Mouse (Mus musculus) hindbrain, embryonic 13.5 days (tissue): ENCODE results near the gene Gcgr. TPM values are rescaled to one million over a fixed set of nuclear protein-coding genes. Genes with fewer than 3 reads are reported as not detected.

Source experiments
- ATAC-seq: fragments of 200-750 bp; cut with Nextera tagmentation; 2 replicates; pipeline ENCODE4 v1.8.0; 2017; ENCODE audit warnings: moderate TSS enrichment; ENCODE audit not compliant: low FRiP score
- H3K27ac ChIP-seq: fragments of 300-500 bp; sonication (generic); 2 replicates; pipeline ENCODE4 v1.5.1; 2015; ENCODE audit warnings: inconsistent platforms, mild to moderate bottlenecking, moderate library complexity
- H3K27me3 ChIP-seq: fragments of 300-500 bp; sonication (generic); 2 replicates; pipeline ENCODE4 v1.6.1; 2015; ENCODE audit warnings: mild to moderate bottlenecking, inconsistent platforms
- H3K36me3 ChIP-seq: fragments of 300-500 bp; sonication (generic); 2 replicates; pipeline ENCODE4 v1.6.1; 2015; ENCODE audit warnings: mild to moderate bottlenecking, inconsistent platforms
- H3K4me1 ChIP-seq: fragments of 300-500 bp; sonication (generic); replicated peaks from 2 replicates; pipeline ENCODE4 v1.6.1; 2015; ENCODE audit warnings: inconsistent platforms
- H3K4me2 ChIP-seq: fragments of 300-500 bp; sonication (generic); 2 replicates; pipeline ENCODE4 v1.6.1; 2015; ENCODE audit warnings: inconsistent platforms, mild to moderate bottlenecking, moderate library complexity
- H3K4me3 ChIP-seq: fragments of 300-500 bp; sonication (generic); 2 replicates; pipeline ENCODE4 v1.5.1; 2015; ENCODE audit warnings: mild to moderate bottlenecking, inconsistent platforms
- H3K9ac ChIP-seq: fragments of 300-500 bp; sonication (generic); 2 replicates; pipeline ENCODE4 v1.6.1; 2015; ENCODE audit warnings: mild to moderate bottlenecking, inconsistent platforms
- H3K9me3 ChIP-seq: fragments of 300-500 bp; sonication (generic); 2 replicates; pipeline ENCODE4 v1.6.1; 2016; ENCODE audit warnings: inconsistent platforms
- WGBS: fragments of 180-500 bp; shearing (Covaris S2); methylation state at CpG from one replicate; pipeline ENCODE4 v1.1.7; 2015; 5-methylcytosine and 5-hydroxymethylcytosine counted together
- polyA plus RNA-seq: library from polyadenylated mRNA; unstranded; fragments of >200 nt; fragmentation: Nextera tagmentation; extraction: Ambion mirVana; gene quantifications from 2 replicates; pipeline ENCODE4 v1.2.1, GENCODE M21; 2015

Gcgr gene
- 0.19 and 0.30 TPM in 2 replicates for polyA plus RNA-seq

- ATAC-seq = no peak
- Histone ChIP-seq H3K27ac (no peak within 1 kb of the TSS), H3K4me1 (peaks cover 11% of the 10 kb centered on the region), H3K4me3 (peak within 1 kb of the TSS; percentile 37), H3K9ac (peak within 1 kb of the TSS; percentile 63), H3K9me3 (no peaks in the 10 kb centered on the region), H3K27me3 (peaks cover 84% of the 10 kb centered on the region), H3K4me2 (peak within 1 kb of the TSS; percentile 58), H3K36me3 (no peaks in the 10 kb centered on the region)
- 11% methylated on average over 39 of the region's 62 CpGs for WGBS
Observed at GRCm38 (mm10) chr11:120530085-120530964, at the start of gene Gcgr. Gene Gcgr, plus strand, starts transcription at chr11:120530699.

DNA sequence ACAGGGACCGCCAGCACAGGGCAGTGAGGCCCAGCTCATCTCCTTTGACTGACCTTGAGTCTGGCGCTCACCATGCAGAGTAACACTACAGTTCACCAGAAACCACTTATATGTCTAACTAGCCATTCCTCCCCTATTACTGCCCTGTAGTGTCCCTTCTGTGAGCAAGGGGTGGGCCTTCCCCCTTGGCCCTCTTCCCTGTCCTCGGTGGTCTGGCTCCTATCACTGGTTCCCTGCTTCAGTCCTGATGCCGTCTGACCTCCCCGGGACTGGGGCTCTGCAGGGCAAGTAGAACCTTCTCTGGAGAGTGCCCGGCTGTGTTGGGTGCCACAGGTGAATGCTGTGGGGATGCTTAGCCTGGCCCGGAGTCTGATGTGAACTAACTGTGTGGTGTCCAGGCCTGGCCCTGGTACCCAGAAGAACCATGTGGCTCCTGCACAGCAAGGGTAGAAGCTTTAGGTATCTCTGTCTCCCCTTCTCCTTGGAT, 47.0 kb upstream of the Gcgr start:
- Histone ChIP-seq H3K36me3 (peaks cover 77% of the 10 kb centered on the region), H3K9me3 (no peaks in the 10 kb centered on the region), H3K9ac (peak overlapping the region; percentile 91), H3K4me2 (peak overlapping the region; percentile 96), H3K27ac (peak overlapping the region; percentile 95), H3K4me3 (peak overlapping the region; percentile 99), H3K27me3 (no peaks in the 10 kb centered on the region), H3K4me1 (peaks cover 24% of the 10 kb centered on the region)
- 84% methylated on average over 7 of the region's 7 CpGs for WGBS
- ATAC-seq = no peak

GRCm38 (mm10) chr11:120484265-120484981, 46.1 kb upstream of the Gcgr start, which contains the start of gene Mrpl12:
Gene Mrpl12, plus strand, starts transcription at chr11:120484613.
- H3K9ac ChIP-seq = peak within 1 kb of the TSS; percentile 91
- H3K9me3 ChIP-seq = no peaks in the 10 kb centered on the region
- peaks cover 73% of the 10 kb centered on the region for H3K36me3 ChIP-seq
- H3K4me3 ChIP-seq = peak within 1 kb of the TSS; percentile 99
- peak within 1 kb of the TSS; percentile 96 for H3K4me2 ChIP-seq
- H3K4me1 ChIP-seq = peaks cover 25% of the 10 kb centered on the region
- H3K27me3 ChIP-seq = no peaks in the 10 kb centered on the region
- ATAC-seq = peak; percentile 94
- H3K27ac ChIP-seq = peak within 1 kb of the TSS; percentile 95
- under 1% methylated on average over 60 of the region's 60 CpGs for WGBS

GRCm38 (mm10) chr11:120485251-120485650, 45.2 kb upstream of the Gcgr start:
- H3K9ac ChIP-seq = peak overlapping the region; percentile 91
- WGBS = 10% methylated on average over 10 of the region's 10 CpGs
- H3K9me3 ChIP-seq = no peaks in the 10 kb centered on the region
- H3K4me2 ChIP-seq = peak overlapping the region; percentile 96
- peaks cover 29% of the 10 kb centered on the region for H3K4me1 ChIP-seq
- H3K27ac ChIP-seq = peak overlapping the region; percentile 95
- ATAC-seq = no peak
- no peaks in the 10 kb centered on the region for H3K27me3 ChIP-seq
- peak overlapping the region; percentile 99 for H3K4me3 ChIP-seq
- peaks cover 70% of the 10 kb centered on the region for H3K36me3 ChIP-seq

GRCm38 (mm10) chr11:120488516-120488915, 42.0 kb upstream of the Gcgr start:
- Histone ChIP-seq H3K36me3 (peaks cover 38% of the 10 kb centered on the region), H3K9me3 (no peaks in the 10 kb centered on the region), H3K27ac (no peak overlapping the region), H3K9ac (no peak overlapping the region), H3K27me3 (no peaks in the 10 kb centered on the region), H3K4me2 (no peak overlapping the region), H3K4me3 (no peak overlapping the region), H3K4me1 (peaks cover 57% of the 10 kb centered on the region)
- WGBS = 79% methylated on average over 4 of the region's 4 CpGs
- ATAC-seq = no peak

- H3K4me1 ChIP-seq = peaks cover 58% of the 10 kb centered on the region
Observed at GRCm38 (mm10) chr11:120489054-120489761, 41.3 kb upstream of the Gcgr start.

DNA sequence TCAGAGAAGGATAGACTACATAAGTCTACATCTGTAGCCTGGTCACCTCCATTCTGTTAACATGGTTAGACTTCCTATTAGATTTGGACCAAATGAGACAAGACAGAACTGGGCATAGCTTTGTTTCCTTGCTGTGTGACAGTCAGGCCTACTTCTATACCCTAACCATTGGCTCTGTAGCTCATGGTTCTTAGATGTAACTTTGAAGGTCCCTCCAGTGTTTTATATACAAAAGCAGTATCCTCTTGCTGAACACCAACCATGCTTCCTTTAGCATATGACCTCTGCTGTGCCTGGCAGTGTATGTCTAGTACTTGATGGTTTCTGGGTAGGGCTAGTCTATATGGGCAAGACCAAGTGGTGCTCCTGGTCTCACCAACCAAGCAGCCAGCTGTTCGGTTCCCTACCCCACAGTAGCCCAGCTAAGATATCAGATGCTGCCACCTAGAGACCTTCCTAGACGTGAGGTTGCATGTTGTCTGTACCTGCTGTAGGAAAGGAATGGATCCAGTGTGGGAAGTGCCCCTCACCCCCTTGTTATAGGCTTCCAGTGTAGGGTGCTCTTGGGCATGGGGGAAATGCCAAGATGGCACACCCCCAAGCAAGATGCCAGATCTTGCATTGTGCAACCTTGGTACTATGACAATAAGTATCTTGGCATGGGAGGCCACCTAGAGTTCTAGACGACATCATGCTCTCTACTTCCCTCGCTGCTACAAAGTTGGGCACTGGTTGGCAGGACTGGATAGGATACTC, 40.0 kb upstream of the Gcgr start:
- Histone ChIP-seq H3K4me3 (no peak overlapping the region), H3K9ac (no peak overlapping the region; the same call in 1 of the 2 replicates)

More at GRCm38 (mm10) chr11:120489054-120489761, 41.3 kb upstream of the Gcgr start:
- WGBS = 61% methylated on average over 4 of the region's 4 CpGs
- H3K27ac ChIP-seq = peak overlapping the region; percentile 20; the same call in 1 of the 2 replicates
- peaks cover 38% of the 10 kb centered on the region for H3K36me3 ChIP-seq
- no peaks in the 10 kb centered on the region for H3K9me3 ChIP-seq
- H3K9ac ChIP-seq = no peak overlapping the region
- no peak overlapping the region for H3K4me2 ChIP-seq
- ATAC-seq = peak; percentile 6; the same call in 1 of the 2 replicates
- no peak overlapping the region; the same call in 1 of the 2 replicates for H3K4me3 ChIP-seq
- H3K27me3 ChIP-seq = no peaks in the 10 kb centered on the region

DNA sequence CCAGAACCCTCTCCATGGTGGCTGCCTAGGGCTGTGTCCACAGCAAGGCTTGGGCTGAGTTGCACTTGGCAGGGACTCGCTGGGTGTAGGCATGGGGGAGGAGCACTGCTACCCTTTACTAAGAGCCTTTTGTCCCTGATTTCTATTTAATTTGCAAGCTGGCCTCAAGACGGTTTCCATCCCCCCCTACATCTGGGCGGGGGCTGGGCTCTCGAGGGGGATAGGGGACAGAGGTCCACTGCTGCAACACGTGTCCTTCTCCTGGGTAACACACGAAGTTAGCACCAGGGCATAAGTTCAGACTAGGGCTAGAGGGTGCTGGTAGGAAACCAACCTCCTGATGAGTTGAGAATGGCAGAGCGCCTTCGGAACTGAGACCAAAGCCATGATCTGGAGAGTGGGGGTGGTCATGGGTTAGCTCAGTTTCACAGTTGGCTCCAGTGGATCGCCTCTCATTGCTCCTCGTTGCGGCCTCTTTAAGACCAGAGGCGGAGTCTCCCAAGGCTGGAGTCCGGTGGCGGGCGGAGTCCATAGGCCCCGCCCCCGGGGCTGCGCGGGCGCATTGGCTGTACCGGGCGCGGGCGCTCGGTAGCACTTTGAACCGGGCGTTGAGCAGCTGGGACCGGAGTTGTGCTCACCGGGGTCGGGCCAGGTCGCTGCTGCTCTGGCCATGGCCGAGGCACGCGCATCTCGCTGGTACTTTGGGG, 39.0 kb upstream of the Gcgr start, which contains the start of gene Slc25a10:
Gene Slc25a10, plus strand, starts transcription at position 524 of the 707 bp plus-strand sequence.
- peak; percentile 86 for ATAC-seq
- Histone ChIP-seq H3K36me3 (peaks cover 55% of the 10 kb centered on the region), H3K9ac (peak within 1 kb of the TSS; percentile 94), H3K27ac (peak within 1 kb of the TSS; percentile 89), H3K27me3 (no peaks in the 10 kb centered on the region), H3K4me2 (peak within 1 kb of the TSS; percentile 97), H3K4me3 (peak within 1 kb of the TSS; percentile 93), H3K4me1 (peaks cover 46% of the 10 kb centered on the region), H3K9me3 (no peaks in the 10 kb centered on the region)
- under 1% methylated on average over 35 of the region's 35 CpGs for WGBS

More for the DNA sequence above, 40.0 kb upstream of the Gcgr start:
- Histone ChIP-seq H3K36me3 (peaks cover 51% of the 10 kb centered on the region), H3K9me3 (no peaks in the 10 kb centered on the region), H3K4me1 (peaks cover 52% of the 10 kb centered on the region), H3K27ac (peak overlapping the region; percentile 89), H3K4me2 (peak overlapping the region; percentile 97), H3K27me3 (no peaks in the 10 kb centered on the region)
- WGBS = 29% methylated on average over 4 of the region's 4 CpGs
- no peak for ATAC-seq

GRCm38 (mm10) chr11:120492024-120492877, 38.2 kb upstream of the Gcgr start:
- Histone ChIP-seq H3K4me1 (peaks cover 43% of the 10 kb centered on the region), H3K4me3 (peak overlapping the region; percentile 93), H3K4me2 (peak overlapping the region; percentile 97), H3K36me3 (peaks cover 55% of the 10 kb centered on the region), H3K27me3 (no peaks in the 10 kb centered on the region), H3K9ac (peak overlapping the region; percentile 94), H3K27ac (peak overlapping the region; percentile 89), H3K9me3 (no peaks in the 10 kb centered on the region)
- ATAC-seq = peak; percentile 57
- under 1% methylated on average over 47 of the region's 48 CpGs for WGBS

DNA sequence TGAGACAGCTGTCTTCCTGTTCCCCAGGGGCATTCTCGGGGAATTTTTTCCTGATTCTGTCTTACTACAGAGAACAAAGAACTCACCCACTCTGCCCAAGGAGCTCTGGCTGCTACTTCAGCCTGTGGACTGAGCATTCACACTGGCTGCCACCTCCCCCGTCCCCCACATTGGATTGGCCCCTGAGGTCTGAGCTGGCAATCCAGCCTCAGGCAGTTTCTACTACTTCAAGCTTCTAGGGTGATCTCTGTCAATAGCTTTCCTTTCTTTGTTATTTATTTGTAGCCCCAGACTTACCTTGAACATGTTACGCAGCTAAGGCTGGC, 37.7 kb upstream of the Gcgr start:
- H3K27me3 ChIP-seq = no peaks in the 10 kb centered on the region
- peaks cover 55% of the 10 kb centered on the region for H3K36me3 ChIP-seq
- no peaks in the 10 kb centered on the region for H3K9me3 ChIP-seq
- H3K4me2 ChIP-seq = peak overlapping the region; percentile 97
- H3K4me3 ChIP-seq = peak overlapping the region; percentile 93
- H3K27ac ChIP-seq = peak overlapping the region; percentile 89
- 26% methylated on average over 3 of the region's 3 CpGs for WGBS
- peak overlapping the region; percentile 94 for H3K9ac ChIP-seq
- ATAC-seq = no peak
- peaks cover 43% of the 10 kb centered on the region for H3K4me1 ChIP-seq
